16 mouse cellular contexts compared by ENCODE assay signal in the genomic region with DNA sequence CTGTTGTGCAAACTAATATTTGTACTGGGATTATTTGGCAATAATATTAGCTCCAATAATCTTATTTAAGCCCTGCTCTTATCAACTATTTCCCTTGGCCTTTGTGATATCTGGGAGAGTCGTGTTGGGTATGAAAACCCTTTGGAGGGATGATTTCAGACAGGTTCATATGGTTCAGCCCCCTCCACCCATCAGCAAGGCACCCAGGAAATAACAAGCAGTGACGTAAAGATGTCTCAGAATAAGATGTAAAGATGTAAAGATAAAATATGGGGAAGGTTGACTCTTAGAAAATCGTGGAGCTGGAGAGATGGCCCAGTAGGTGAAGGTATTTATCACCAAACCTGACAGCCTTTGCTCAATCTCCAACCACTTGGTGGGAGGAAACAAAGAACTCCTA. TPM values are rescaled to one million over a fixed set of nuclear protein-coding genes. Genes with fewer than 3 reads are reported as not detected.
"Had no signal": no experiment of that assay in that cellular context is flagged by ENCODE, and none has a peak within 500 bp of the region (broad histone marks: within the 10 kb centered on the region; RNA-seq: fewer than 3 reads in every experiment).

No protein-coding gene starts in this region.

- H3K27me3 ChIP-seq: liver, embryonic 15.5 days; neural tube, embryonic 15.5 days had no signal

- H3K36me3 ChIP-seq: limb, embryonic 10.5 days; liver, embryonic 15.5 days; midbrain, embryonic 10.5 days; neural tube, embryonic 15.5 days had no signal

- H3K4me1 ChIP-seq: limb, embryonic 10.5 days; liver, embryonic 15.5 days; midbrain, embryonic 10.5 days; neural tube, embryonic 15.5 days had no signal

- DNase-seq: kidney, postnatal 25 days; lung, adult 2 months; lung, postnatal 36 days; midbrain, embryonic 14.5 days had no signal

- ATAC-seq: lung, postnatal 0 days had no signal

- H3K4me3 ChIP-seq: left cerebral cortex, adult 2 months; limb, embryonic 10.5 days; liver, embryonic 15.5 days; midbrain, embryonic 10.5 days; myocyte; neural tube, embryonic 15.5 days had no signal

- H3K27ac ChIP-seq: left cerebral cortex, adult 2 months; limb, embryonic 10.5 days; liver, embryonic 15.5 days; midbrain, embryonic 10.5 days; neural tube, embryonic 15.5 days had no signal

RNA-seq across cellular contexts. Expression of a gene that starts 56.5 kb away (rescaled TPM):
- polyA plus RNA-seq: kidney, embryonic 16.5 days; limb, embryonic 10.5 days; limb, embryonic 14.5 days; liver, embryonic 11.5 days; liver, embryonic 15.5 days; lung, adult 2 months; midbrain, embryonic 10.5 days; midbrain, embryonic 14.5 days; myocyte; neural tube, embryonic 11.5 days; neural tube, embryonic 15.5 days; stomach, embryonic 16.5 days had no signal
